Mouse (Mus musculus): ENCODE results near the gene Specc1l.
A peak's percentile ranks its signal among the peaks of the same experiment; 100 is the strongest.

DNA sequence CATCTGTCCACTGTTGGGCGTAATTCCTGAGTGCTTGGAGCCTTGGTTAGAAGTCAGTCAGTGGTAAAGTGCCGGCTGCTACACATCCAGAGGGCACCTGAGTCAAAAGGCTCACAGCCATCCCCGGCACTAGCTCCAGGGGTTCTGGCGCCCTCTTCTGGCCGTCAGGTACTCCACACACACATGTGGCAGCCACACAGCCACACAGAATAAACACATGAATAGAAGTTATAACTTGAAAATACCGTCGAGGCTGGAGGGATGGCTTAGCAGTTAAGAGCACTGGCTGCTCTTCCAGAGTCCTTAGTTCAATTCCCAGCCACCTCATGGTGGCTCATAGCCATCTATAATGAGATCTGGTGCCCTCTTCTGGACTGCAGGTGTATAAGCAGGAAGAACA lies 20.2 kb upstream of the Specc1l start:
- TF ChIP-seq POLR2A (IDR thresholded peaks at IDR 0.05; ENCODE audit: control insufficient read depth, extremely low read depth, insufficient read depth, low read length, poor library complexity), result no peak
- 0 out of 2 replicates have a peak, but pooled peaks have one; percentile 51 for TF ChIP-seq CTCF (IDR thresholded peaks at IDR 0.05; ENCODE audit: borderline replicate concordance, control insufficient read depth, extremely low read depth, insufficient read depth, low read length, poor library complexity)
